Mouse (Mus musculus) kidney, postnatal 0 days (tissue): ENCODE data around the gene Paqr5. TPM values are rescaled to one million over a fixed set of nuclear protein-coding genes. Genes with fewer than 3 reads are reported as not detected.

Experiments
- ATAC-seq: fragments of 200-750 bp; cut with Nextera tagmentation; replicated peaks from 2 replicates; pipeline ENCODE4 v1.8.0; 2017; ENCODE audit warnings: low read depth, moderate number of reproducible peaks, moderate TSS enrichment, moderate library complexity; ENCODE audit not compliant: low FRiP score
- DNase-seq: peaks from one replicate; pipeline ENCODE4 v3.0.0-alpha.2; 2016; ENCODE audit warnings: low spot score
- H3K27ac ChIP-seq: fragments of 300-500 bp; sonication (generic); 2 replicates; pipeline ENCODE4 v1.5.1; 2014; ENCODE audit warnings: mild to moderate bottlenecking
- H3K27me3 ChIP-seq: fragments of 300-500 bp; sonication (generic); 2 replicates; pipeline ENCODE4 v1.6.1; 2014; ENCODE audit warnings: low read length, mixed read lengths; ENCODE audit not compliant: insufficient read depth
- H3K36me3 ChIP-seq: fragments of 300-500 bp; sonication (generic); 2 replicates; pipeline ENCODE4 v1.6.1; 2014; ENCODE audit warnings: low read length, mixed read lengths; ENCODE audit not compliant: insufficient read depth
- H3K4me1 ChIP-seq: fragments of 300-500 bp; sonication (generic); replicated peaks from 2 replicates; pipeline ENCODE4 v1.6.1; 2014; ENCODE audit warnings: antibody characterized with exemption, low read length, mixed read lengths; ENCODE audit not compliant: insufficient read depth
- H3K4me2 ChIP-seq: fragments of 300-500 bp; sonication (generic); 2 replicates; pipeline ENCODE4 v1.6.1; 2014; ENCODE audit warnings: mild to moderate bottlenecking, low read length, moderate library complexity, mixed read lengths
- H3K4me3 ChIP-seq: fragments of 300-500 bp; sonication (generic); replicated peaks from 2 replicates; pipeline ENCODE4 v1.5.1; 2014; ENCODE audit warnings: low read depth, low read length
- H3K9ac ChIP-seq: fragments of 300-500 bp; sonication (generic); 2 replicates; pipeline ENCODE4 v1.6.1; 2014; ENCODE audit warnings: low read depth, low read length
- H3K9me3 ChIP-seq: fragments of 300-500 bp; sonication (generic); replicated peaks from 2 replicates; pipeline ENCODE4 v1.6.1; 2016; ENCODE audit warnings: low read length, inconsistent platforms, mixed read lengths
- CTCF ChIP-seq: IDR thresholded peaks from 2 replicates; pipeline ENCODE4 v1.5.1; 2016; ENCODE audit warnings: antibody characterized with exemption, low read depth, mild to moderate bottlenecking, moderate library complexity
- WGBS: fragments of 180-500 bp; shearing (Covaris S2); extraction: QIAGEN DNeasy Blood & Tissue Kit; methylation state at CpG from one replicate; pipeline ENCODE4 v1.1.7; 2014; 5-methylcytosine and 5-hydroxymethylcytosine counted together
- polyA plus RNA-seq: library from polyadenylated mRNA; unstranded; fragments of >200 nt; fragmentation: Nextera tagmentation; extraction: Ambion mirVana; gene quantifications from 2 replicates; pipeline ENCODE4 v1.2.1, GENCODE M21; 2015

The Paqr5 gene
- polyA plus RNA-seq, 1 experiment from 2014 or later: 109 TPM

DNA sequence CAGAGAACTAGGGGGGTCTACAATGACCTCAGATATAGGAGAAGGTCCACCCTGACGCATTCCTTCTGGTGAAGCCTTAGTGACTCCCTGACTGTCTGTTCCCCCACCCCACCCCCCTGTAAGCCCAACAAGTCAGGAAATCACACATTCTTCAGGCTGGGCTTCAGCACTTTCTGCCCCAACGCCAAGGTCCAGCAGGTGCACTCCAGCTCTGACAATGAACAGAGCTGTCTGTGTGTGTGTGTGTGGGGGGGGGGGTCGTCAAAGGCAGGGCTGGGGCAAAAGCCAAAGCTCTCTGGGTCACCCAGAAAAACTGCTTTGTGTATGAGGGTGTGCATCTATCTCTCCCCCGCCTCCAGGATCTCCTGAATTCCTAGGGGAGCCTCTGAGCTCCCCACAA is 2.8 kb downstream of the Paqr5 start:
- H3K36me3 ChIP-seq: no peaks in the 10 kb centered on the region
- peak; percentile 18; the same call in 1 of the 2 replicates for ATAC-seq

DNA sequence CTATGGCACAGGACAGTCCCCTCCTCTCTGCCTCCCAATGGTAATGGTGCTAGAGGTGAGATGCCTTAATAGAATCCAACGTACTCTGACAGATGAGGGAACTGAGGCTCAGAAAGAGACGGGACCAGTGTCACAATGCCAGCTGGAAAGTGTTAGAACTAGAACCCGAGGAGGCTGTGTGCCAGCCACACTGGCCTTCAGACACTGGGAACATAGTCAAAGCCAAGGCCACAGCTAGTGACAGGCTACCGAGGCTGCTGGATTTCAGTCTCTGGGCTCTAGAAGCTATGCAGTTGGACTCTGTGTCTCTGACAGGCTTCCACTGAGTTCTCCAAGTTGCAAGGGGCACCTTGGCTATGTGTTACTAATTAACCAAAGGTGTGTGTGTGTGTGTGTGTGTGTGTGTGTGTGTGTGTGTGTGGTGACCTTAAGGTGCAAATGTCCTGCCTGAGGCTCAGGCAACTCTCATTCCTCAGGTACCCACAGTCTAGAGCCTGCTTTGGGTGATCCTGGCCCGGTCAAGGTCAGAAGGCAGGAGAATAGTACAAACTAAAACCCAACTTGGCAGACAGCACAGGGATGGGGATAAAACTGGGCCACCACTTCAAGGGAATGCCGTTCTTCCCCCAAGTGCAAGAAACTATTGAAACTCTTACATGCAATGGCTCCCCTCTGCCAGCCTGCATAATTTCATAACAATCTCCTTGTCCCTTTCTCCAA is 3.5 kb downstream of the Paqr5 start:
- H3K36me3 ChIP-seq: no peaks in the 10 kb centered on the region
- WGBS: 70% methylated on average over 6 of the region's 6 CpGs

More for the DNA sequence above, 2.8 kb downstream of the Paqr5 start:
- WGBS: 42% methylated on average over 4 of the region's 4 CpGs
- H3K9ac ChIP-seq: 0 out of 2 replicates have a peak overlapping the region, but pooled peaks have one; percentile 42
- H3K9me3 ChIP-seq: no peaks in the 10 kb centered on the region
- H3K4me3 ChIP-seq: no peak overlapping the region
- H3K4me1 ChIP-seq: peaks cover 23% of the 10 kb centered on the region
- H3K4me2 ChIP-seq: peak overlapping the region; percentile 47; the same call in 1 of the 2 replicates
- no peak for TF ChIP-seq CTCF
- peak overlapping the region; percentile 83 for H3K27ac ChIP-seq
- H3K27me3 ChIP-seq: no peaks in the 10 kb centered on the region
- no peak for DNase-seq

DNA sequence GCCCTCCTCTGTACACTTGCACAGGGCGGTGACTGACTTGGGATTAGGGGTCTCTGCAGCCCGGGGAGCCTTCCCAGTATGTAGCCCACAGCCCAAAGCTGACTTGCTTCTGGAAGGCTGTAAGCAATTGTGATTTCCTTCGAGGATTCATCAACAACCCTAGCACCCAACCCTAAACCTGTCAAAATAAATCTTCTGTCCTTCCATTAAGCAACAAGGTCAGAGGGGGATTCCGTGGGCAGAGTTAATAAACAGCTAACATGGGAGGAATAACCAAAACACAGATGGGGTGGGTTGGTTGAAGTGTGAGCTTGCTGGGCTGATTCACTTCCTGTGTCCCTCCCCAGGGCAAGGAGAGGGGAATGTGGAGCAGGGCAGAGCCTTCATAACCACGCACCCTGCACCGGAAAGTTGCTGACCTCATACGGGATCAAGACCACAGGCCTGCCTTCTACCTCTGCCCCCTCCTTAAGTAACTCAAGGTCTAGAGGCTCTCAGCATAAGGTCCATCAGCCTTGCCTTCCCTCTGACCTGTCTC is 5.0 kb downstream of the Paqr5 start:
- H3K4me1 ChIP-seq: peaks cover 18% of the 10 kb centered on the region
- H3K9me3 ChIP-seq: no peaks in the 10 kb centered on the region
- no peaks in the 10 kb centered on the region for H3K36me3 ChIP-seq
- H3K27ac ChIP-seq: peak overlapping the region; percentile 83
- TF ChIP-seq CTCF: no peak
- ATAC-seq (peak; percentile 57), DNase-seq (peak; percentile 54)
- no peaks in the 10 kb centered on the region for H3K27me3 ChIP-seq
- H3K4me2 ChIP-seq: peak overlapping the region; percentile 27; the same call in 1 of the 2 replicates
- no peak overlapping the region for H3K4me3 ChIP-seq
- no peak overlapping the region for H3K9ac ChIP-seq
- WGBS: 12% methylated on average over 7 of the region's 7 CpGs

More for the DNA sequence above, 3.5 kb downstream of the Paqr5 start:
- no peak for TF ChIP-seq CTCF
- H3K4me2 ChIP-seq: 0 out of 2 replicates have a peak overlapping the region, but pooled peaks have one; percentile 47
- H3K9ac ChIP-seq: no peak overlapping the region
- peak overlapping the region; percentile 83 for H3K27ac ChIP-seq
- no peak overlapping the region for H3K4me3 ChIP-seq
- peaks cover 23% of the 10 kb centered on the region for H3K4me1 ChIP-seq
- DNase-seq (no peak), ATAC-seq (peak; percentile 41)
- H3K9me3 ChIP-seq: no peaks in the 10 kb centered on the region
- H3K27me3 ChIP-seq: no peaks in the 10 kb centered on the region

DNA sequence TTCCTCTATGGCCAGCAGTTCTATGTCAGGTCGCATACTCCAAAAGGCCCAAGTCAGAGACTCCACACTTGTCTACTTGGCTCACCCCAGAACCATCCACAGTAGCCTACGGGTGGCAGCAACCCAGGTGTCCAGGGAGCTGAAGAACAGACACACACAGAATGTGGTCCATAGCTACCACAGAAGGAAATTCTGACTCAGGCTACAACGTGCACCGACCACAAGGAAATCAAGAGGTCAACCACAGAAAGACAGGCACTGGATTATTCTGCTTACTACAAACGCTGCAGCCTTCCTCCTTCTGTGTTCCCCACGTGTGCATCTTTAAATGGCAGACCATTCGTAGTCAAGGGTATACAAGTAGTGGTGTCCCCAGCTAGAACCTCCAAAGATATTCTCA is 6.4 kb downstream of the Paqr5 start:
- H3K9ac ChIP-seq: no peak overlapping the region
- H3K36me3 ChIP-seq: no peaks in the 10 kb centered on the region
- H3K9me3 ChIP-seq: no peaks in the 10 kb centered on the region
- no peaks in the 10 kb centered on the region for H3K27me3 ChIP-seq
- 77% methylated on average over 7 of the region's 7 CpGs for WGBS
- TF ChIP-seq CTCF: no peak
- no peak overlapping the region for H3K4me2 ChIP-seq
- H3K4me3 ChIP-seq: no peak overlapping the region
- DNase-seq: no peak
- ATAC-seq: no peak
- peaks cover 18% of the 10 kb centered on the region for H3K4me1 ChIP-seq
- peak overlapping the region; percentile 9; the same call in 1 of the 2 replicates for H3K27ac ChIP-seq

DNA sequence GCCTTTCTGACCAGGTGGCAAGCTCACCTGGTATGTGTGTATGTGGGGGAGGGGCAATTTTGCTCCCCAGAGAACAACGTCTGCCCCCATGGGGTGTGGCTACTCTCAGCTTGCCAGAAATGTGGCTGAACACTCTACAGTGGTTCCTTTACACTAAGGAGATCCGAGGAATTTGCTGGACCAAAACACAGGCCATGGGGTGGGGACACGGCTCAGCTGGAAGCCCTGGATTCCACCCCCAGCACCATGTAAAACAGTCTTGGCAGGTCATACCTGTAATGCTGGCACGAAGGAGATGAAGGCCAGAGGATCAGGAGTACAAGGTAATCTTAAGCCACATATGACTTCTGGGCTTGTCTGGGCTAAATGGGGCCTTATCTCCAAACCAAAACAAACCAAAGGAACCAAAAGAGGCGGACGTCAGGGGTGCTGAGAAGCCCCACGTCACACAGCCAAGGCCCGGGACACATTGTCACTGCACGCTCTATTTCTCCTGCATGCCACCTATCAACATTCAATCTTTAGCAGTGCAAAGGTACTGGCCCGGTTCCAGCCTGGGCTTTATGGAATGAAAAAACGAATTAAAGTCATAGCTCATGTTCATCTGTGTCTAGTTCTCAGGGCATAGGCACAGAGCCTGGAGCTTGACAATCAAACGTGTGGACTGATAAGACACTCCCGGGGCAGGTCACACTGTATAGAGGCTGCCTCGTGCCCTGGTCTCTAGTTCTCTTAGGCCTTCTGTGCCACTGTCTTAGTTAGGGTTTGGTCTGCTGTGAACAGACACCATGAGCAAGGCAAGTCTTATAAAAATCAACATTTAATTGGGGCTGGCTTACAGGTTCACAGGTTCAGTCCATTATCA is 8.2 kb downstream of the Paqr5 start:
- Histone ChIP-seq H3K27me3 (no peaks in the 10 kb centered on the region), H3K9me3 (no peaks in the 10 kb centered on the region), H3K4me2 (no peak overlapping the region), H3K27ac (peak overlapping the region; percentile 62), H3K4me1 (peaks cover 15% of the 10 kb centered on the region), H3K36me3 (no peaks in the 10 kb centered on the region), H3K4me3 (no peak overlapping the region), H3K9ac (no peak overlapping the region)
- ATAC-seq (no peak; the same call in 1 of the 2 replicates), DNase-seq (no peak)
- TF ChIP-seq CTCF: no peak
- WGBS: 68% methylated on average over 14 of the region's 14 CpGs

DNA sequence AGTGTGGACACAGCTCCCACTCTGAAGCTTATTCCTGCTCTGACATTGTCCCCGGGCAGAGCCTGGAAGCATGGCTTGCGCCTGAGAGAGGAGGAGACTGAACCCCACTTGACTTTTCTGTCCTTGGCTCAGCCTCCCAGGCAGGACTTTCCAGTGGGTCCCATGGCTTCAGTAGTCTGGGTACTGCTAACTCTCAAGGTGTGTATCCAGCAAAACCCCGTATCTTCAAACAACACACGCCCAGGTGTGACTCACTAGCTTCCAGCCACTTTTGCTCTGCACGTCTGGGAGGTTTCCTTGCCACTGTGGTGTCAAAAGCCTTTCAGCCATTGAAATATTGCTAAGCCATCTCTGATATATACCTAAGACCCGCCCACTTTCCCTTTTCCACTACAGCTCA is 9.3 kb downstream of the Paqr5 start:
- no peak for TF ChIP-seq CTCF
- no peaks in the 10 kb centered on the region for H3K36me3 ChIP-seq
- H3K27ac ChIP-seq: peak overlapping the region; percentile 62
- ATAC-seq: no peak
- H3K4me2 ChIP-seq: no peak overlapping the region
- no peak for DNase-seq
- peaks cover 12% of the 10 kb centered on the region for H3K4me1 ChIP-seq
- no peaks in the 10 kb centered on the region for H3K9me3 ChIP-seq
- WGBS: 70% methylated on average over 6 of the region's 6 CpGs
- H3K4me3 ChIP-seq: no peak overlapping the region
- no peaks in the 10 kb centered on the region for H3K27me3 ChIP-seq
- H3K9ac ChIP-seq: no peak overlapping the region
